Mouse (Mus musculus) cerebellum, adult 2 months (tissue): Measurements from ENCODE around the gene Gata1.

Source experiments
- CTCF ChIP-seq: fragments of 200-500 bp; IDR thresholded peaks from 2 replicates; pipeline ENCODE4 v1.5.1; 2011; ENCODE audit warnings: low read depth, mild to moderate bottlenecking, control low read depth, low read length, moderate library complexity, borderline replicate concordance; ENCODE audit not compliant: insufficient read depth
- POLR2A ChIP-seq: fragments of 200-500 bp; IDR thresholded peaks from 2 replicates; pipeline ENCODE4 v1.6.1; 2011; ENCODE audit warnings: low read length, control low read depth, borderline replicate concordance; ENCODE audit not compliant: insufficient read depth

DNA sequence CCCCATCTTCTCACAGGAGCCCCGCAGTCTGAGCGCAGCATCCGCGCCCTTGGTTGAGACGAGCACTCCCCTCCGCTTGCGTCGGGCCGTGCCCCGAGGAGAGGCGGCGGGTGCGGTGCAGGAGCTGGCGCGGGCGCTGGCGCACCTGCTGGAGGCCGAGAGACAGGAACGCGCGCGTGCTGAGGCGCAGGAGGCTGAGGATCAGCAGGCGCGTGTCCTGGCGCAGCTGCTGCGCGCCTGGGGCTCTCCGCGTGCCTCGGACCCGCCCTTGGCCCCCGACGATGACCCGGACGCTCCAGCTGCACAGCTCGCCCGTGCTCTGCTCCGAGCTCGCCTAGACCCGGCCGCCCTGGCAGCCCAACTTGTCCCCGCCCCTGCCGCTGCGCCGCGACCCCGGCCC lies 55.8 kb downstream of the Gata1 start:
- TF ChIP-seq POLR2A = no peak
- TF ChIP-seq CTCF = no peak
